Mouse (Mus musculus) midbrain, embryonic 14.5 days (tissue): ENCODE measurements around the gene Tvp23a. TPM values are rescaled to one million over a fixed set of nuclear protein-coding genes. Genes with fewer than 3 reads are reported as not detected.

Source experiments
- ATAC-seq: fragments of 200-750 bp; cut with Nextera tagmentation; 2 replicates; pipeline ENCODE4 v1.8.0; 2017; ENCODE audit warnings: moderate number of reproducible peaks, moderate library complexity; ENCODE audit not compliant: low FRiP score, low TSS enrichment
- DNase-seq: peaks from one replicate; pipeline ENCODE4 v3.0.0-alpha.2; 2015
- H3K27ac ChIP-seq: fragments of 300-500 bp; sonication (generic); replicated peaks from 2 replicates; pipeline ENCODE4 v1.5.1; 2014; ENCODE audit warnings: mild to moderate bottlenecking, low read depth, low read length, moderate library complexity
- H3K27me3 ChIP-seq: fragments of 300-500 bp; sonication (generic); 2 replicates; pipeline ENCODE4 v1.6.1; 2014; ENCODE audit warnings: low read length, control low read depth, mixed read lengths; ENCODE audit not compliant: control insufficient read depth, insufficient read depth
- H3K36me3 ChIP-seq: fragments of 300-500 bp; sonication (generic); 2 replicates; pipeline ENCODE4 v1.6.1; 2014; ENCODE audit warnings: low read length, control low read depth; ENCODE audit not compliant: control insufficient read depth, insufficient read depth
- H3K4me1 ChIP-seq: fragments of 300-500 bp; sonication (generic); 2 replicates; pipeline ENCODE4 v1.6.1; 2014; ENCODE audit warnings: mild to moderate bottlenecking, antibody characterized with exemption, low read length, control low read depth; ENCODE audit not compliant: control insufficient read depth, insufficient read depth
- H3K4me2 ChIP-seq: fragments of 300-500 bp; sonication (generic); 2 replicates; pipeline ENCODE4 v1.6.1; 2014; ENCODE audit warnings: mild to moderate bottlenecking, low read length, moderate library complexity
- H3K4me3 ChIP-seq: fragments of 300-500 bp; sonication (generic); replicated peaks from 2 replicates; pipeline ENCODE4 v1.5.1; 2014; ENCODE audit warnings: low read depth, low read length
- H3K9ac ChIP-seq: fragments of 300-500 bp; sonication (generic); replicated peaks from 2 replicates; pipeline ENCODE4 v1.6.1; 2014; ENCODE audit warnings: mild to moderate bottlenecking, low read length, moderate library complexity
- H3K9me3 ChIP-seq: fragments of 300-500 bp; sonication (generic); 2 replicates; pipeline ENCODE4 v1.6.1; 2016; ENCODE audit warnings: low read length, control low read depth, mixed read lengths; ENCODE audit not compliant: control insufficient read depth
- WGBS: fragments of 180-500 bp; shearing (Covaris S2); extraction: QIAGEN DNeasy Blood & Tissue Kit; methylation state at CpG from one replicate; pipeline ENCODE4 v1.1.7; 2014; 5-methylcytosine and 5-hydroxymethylcytosine counted together
- polyA plus RNA-seq: library from polyadenylated mRNA; unstranded; fragments of >200 nt; fragmentation: Nextera tagmentation; extraction: Ambion mirVana; gene quantifications from 2 replicates; pipeline ENCODE4 v1.2.1, GENCODE M21; 2014

Tvp23a gene
- polyA plus RNA-seq, 1 experiment from 2014 or later = 45.2 TPM

- Histone ChIP-seq H3K36me3 (no peaks in the 10 kb centered on the region), H3K4me2 (no peak overlapping the region), H3K4me1 (no peaks in the 10 kb centered on the region), H3K9ac (no peak overlapping the region), H3K27ac (no peak overlapping the region), H3K4me3 (no peak overlapping the region), H3K27me3 (no peaks in the 10 kb centered on the region), H3K9me3 (no peaks in the 10 kb centered on the region)
- DNase-seq = no peak
- ATAC-seq = no peak
- 34% methylated on average over 4 of the region's 4 CpGs for WGBS
These were observed 18.0 kb upstream of the Tvp23a start for GRCm38 (mm10) chr16:10465011-10465681.

- no peaks in the 10 kb centered on the region for H3K9me3 ChIP-seq
- no peaks in the 10 kb centered on the region for H3K4me1 ChIP-seq
- no peak overlapping the region for H3K9ac ChIP-seq
- H3K36me3 ChIP-seq = no peaks in the 10 kb centered on the region
- DNase-seq = no peak
- H3K4me2 ChIP-seq = no peak overlapping the region
- whole genome bisulfite sequencing = 97% methylated on average over 2 of the region's 2 CpGs
- H3K27ac ChIP-seq = no peak overlapping the region
- H3K4me3 ChIP-seq = no peak overlapping the region
- H3K27me3 ChIP-seq = no peaks in the 10 kb centered on the region
- no peak for ATAC-seq
These were observed 14.0 kb upstream of the Tvp23a start for GRCm38 (mm10) chr16:10461178-10461577.

GRCm38 (mm10) chr16:10460188-10460587 is 13.0 kb upstream of the Tvp23a start:
- Histone ChIP-seq H3K4me1 (no peaks in the 10 kb centered on the region), H3K9me3 (no peaks in the 10 kb centered on the region), H3K4me2 (no peak overlapping the region), H3K27ac (no peak overlapping the region), H3K9ac (no peak overlapping the region), H3K4me3 (no peak overlapping the region), H3K27me3 (no peaks in the 10 kb centered on the region), H3K36me3 (no peaks in the 10 kb centered on the region)
- 68% methylated on average over 2 of the region's 2 CpGs for WGBS
- ATAC-seq = no peak
- no peak for DNase-seq

- H3K36me3 ChIP-seq = no peaks in the 10 kb centered on the region
- H3K4me3 ChIP-seq = no peak overlapping the region
- H3K27ac ChIP-seq = no peak overlapping the region
- H3K4me1 ChIP-seq = no peaks in the 10 kb centered on the region
- ATAC-seq = no peak
- WGBS = 59% methylated on average over 3 of the region's 3 CpGs
- H3K9ac ChIP-seq = no peak overlapping the region
- H3K4me2 ChIP-seq = no peak overlapping the region
- H3K9me3 ChIP-seq = no peaks in the 10 kb centered on the region
- no peak for DNase-seq
- H3K27me3 ChIP-seq = no peaks in the 10 kb centered on the region
These were observed 7.4 kb upstream of the Tvp23a start for GRCm38 (mm10) chr16:10454583-10454974.

GRCm38 (mm10) chr16:10453872-10454582 is 6.9 kb upstream of the Tvp23a start:
- H3K4me1 ChIP-seq = no peaks in the 10 kb centered on the region
- no peak overlapping the region for H3K27ac ChIP-seq
- H3K27me3 ChIP-seq = no peaks in the 10 kb centered on the region
- no peak overlapping the region for H3K4me3 ChIP-seq
- H3K9ac ChIP-seq = no peak overlapping the region
- no peak overlapping the region for H3K4me2 ChIP-seq
- H3K9me3 ChIP-seq = no peaks in the 10 kb centered on the region
- no peaks in the 10 kb centered on the region for H3K36me3 ChIP-seq
- no peak for ATAC-seq
- DNase-seq = no peak
- whole genome bisulfite sequencing = 85% methylated on average over 6 of the region's 6 CpGs

GRCm38 (mm10) chr16:10452445-10452896 is 5.3 kb upstream of the Tvp23a start:
- no peaks in the 10 kb centered on the region for H3K36me3 ChIP-seq
- no peaks in the 10 kb centered on the region for H3K27me3 ChIP-seq
- H3K4me3 ChIP-seq = no peak overlapping the region
- H3K4me1 ChIP-seq = peaks cover 5% of the 10 kb centered on the region
- WGBS = 74% methylated on average over 8 of the region's 8 CpGs
- H3K9me3 ChIP-seq = no peaks in the 10 kb centered on the region
- ATAC-seq (no peak), DNase-seq (peak; percentile 67)
- H3K27ac ChIP-seq = no peak overlapping the region
- H3K4me2 ChIP-seq = no peak overlapping the region
- no peak overlapping the region for H3K9ac ChIP-seq

- no peak overlapping the region for H3K4me2 ChIP-seq
- H3K9me3 ChIP-seq = no peaks in the 10 kb centered on the region
- no peak for DNase-seq
- H3K4me3 ChIP-seq = no peak overlapping the region
- no peaks in the 10 kb centered on the region for H3K36me3 ChIP-seq
- H3K27me3 ChIP-seq = no peaks in the 10 kb centered on the region
- no peak overlapping the region for H3K9ac ChIP-seq
- ATAC-seq = no peak
- peaks cover 7% of the 10 kb centered on the region for H3K4me1 ChIP-seq
- no peak overlapping the region for H3K27ac ChIP-seq
- WGBS = 85% methylated on average over 2 of the region's 2 CpGs
These were observed 4.7 kb upstream of the Tvp23a start for GRCm38 (mm10) chr16:10451906-10452305.

- Histone ChIP-seq H3K9me3 (no peaks in the 10 kb centered on the region), H3K9ac (no peak overlapping the region), H3K4me1 (peaks cover 24% of the 10 kb centered on the region), H3K4me3 (no peak overlapping the region), H3K27ac (no peak overlapping the region), H3K36me3 (no peaks in the 10 kb centered on the region), H3K27me3 (no peaks in the 10 kb centered on the region), H3K4me2 (no peak overlapping the region)
- DNase-seq = no peak
- no peak for ATAC-seq
- WGBS = 85% methylated on average over 9 of the region's 9 CpGs
These were observed 1.8 kb upstream of the Tvp23a start for GRCm38 (mm10) chr16:10448931-10449330.

GRCm38 (mm10) chr16:10447781-10448180 is 619 bp upstream of the Tvp23a start:
- ATAC-seq (peak; percentile 3; the same call in 1 of the 2 replicates), DNase-seq (no peak)
- Histone ChIP-seq H3K4me2 (peak overlapping the region; percentile 81), H3K27me3 (no peaks in the 10 kb centered on the region), H3K4me3 (peak overlapping the region; percentile 50), H3K9ac (peak overlapping the region; percentile 61; the same call in 1 of the 2 replicates), H3K27ac (peak overlapping the region; percentile 43), H3K9me3 (no peaks in the 10 kb centered on the region), H3K4me1 (peaks cover 29% of the 10 kb centered on the region), H3K36me3 (no peaks in the 10 kb centered on the region)
- WGBS = 74% methylated on average over 2 of the region's 2 CpGs
